Mouse (Mus musculus) limb, embryonic 12.5 days (tissue): ENCODE measurements at regions not wholly inside any gene's neighbourhood (a gene's known extent, or its start where the extent isn't known, plus 50 kb on each side); places are given as distances from the start of the nearest gene placed in this dataset.

Experiments used
- ATAC-seq: fragments of 200-750 bp; cut with Nextera tagmentation; 2 replicates; pipeline ENCODE4 v1.8.0; 2017; ENCODE audit warnings: low read depth, moderate TSS enrichment; ENCODE audit not compliant: insufficient number of reproducible peaks, insufficient read depth, low FRiP score, low TSS enrichment
- H3K27ac ChIP-seq: fragments of 300-500 bp; sonication (generic); 2 replicates; pipeline ENCODE4 v1.5.1; 2016; ENCODE audit warnings: mild to moderate bottlenecking, moderate library complexity
- H3K27me3 ChIP-seq: fragments of 300-500 bp; sonication (generic); 2 replicates; pipeline ENCODE4 v1.6.1; 2016; ENCODE audit warnings: mild to moderate bottlenecking, moderate library complexity
- H3K36me3 ChIP-seq: fragments of 300-500 bp; sonication (generic); 2 replicates; pipeline ENCODE4 v1.6.1; 2016; ENCODE audit warnings: mild to moderate bottlenecking, moderate library complexity
- H3K4me1 ChIP-seq: fragments of 300-500 bp; sonication (generic); replicated peaks from 2 replicates; pipeline ENCODE4 v1.6.1; 2016
- H3K4me2 ChIP-seq: fragments of 300-500 bp; sonication (generic); 2 replicates; pipeline ENCODE4 v1.6.1; 2016; ENCODE audit warnings: mild to moderate bottlenecking, moderate library complexity
- H3K4me3 ChIP-seq: fragments of 300-500 bp; sonication (generic); replicated peaks from 2 replicates; pipeline ENCODE4 v1.5.1; 2016; ENCODE audit warnings: mild to moderate bottlenecking
- H3K9ac ChIP-seq: fragments of 300-500 bp; sonication (generic); replicated peaks from 2 replicates; pipeline ENCODE4 v1.6.1; 2016; ENCODE audit warnings: mild to moderate bottlenecking, moderate library complexity
- H3K9me3 ChIP-seq: fragments of 300-500 bp; sonication (generic); 2 replicates; pipeline ENCODE4 v1.6.1; 2016; ENCODE audit warnings: mild to moderate bottlenecking, moderate library complexity
- WGBS: fragments of 180-500 bp; shearing (Covaris S2); methylation state at CpG from one replicate; pipeline ENCODE4 v1.1.7; 2016; 5-methylcytosine and 5-hydroxymethylcytosine counted together

DNA sequence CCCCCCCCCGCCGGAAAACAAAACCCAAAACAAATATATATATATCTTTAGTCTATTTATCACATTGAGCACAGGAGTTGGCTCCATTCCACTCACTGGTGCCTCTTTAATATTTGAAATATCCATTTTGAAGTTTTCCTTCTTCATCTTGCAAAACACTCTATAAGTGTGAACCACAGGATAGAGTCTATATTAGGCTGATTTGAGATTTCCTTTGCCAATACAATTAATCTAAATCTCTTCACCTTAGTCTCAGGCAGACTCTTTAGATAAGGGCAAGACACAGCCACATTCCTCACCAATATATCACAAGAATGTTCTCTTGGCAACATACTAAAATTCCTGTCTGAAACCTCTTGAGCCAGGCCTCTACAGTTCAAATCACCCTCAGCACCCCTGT lies 282.1 kb upstream of the Mpdz start:
- H3K4me3 ChIP-seq, result no peak overlapping the region
- 95% methylated on average over 2 of the region's 2 CpGs for WGBS
- no peaks in the 10 kb centered on the region for H3K9me3 ChIP-seq
- no peak overlapping the region for H3K9ac ChIP-seq
- no peaks in the 10 kb centered on the region for H3K27me3 ChIP-seq
- no peak overlapping the region for H3K27ac ChIP-seq
- H3K36me3 ChIP-seq, result no peaks in the 10 kb centered on the region
- ATAC-seq, result no peak
- no peak overlapping the region for H3K4me2 ChIP-seq
- peaks cover 9% of the 10 kb centered on the region; the same call in 1 of the 2 replicates for H3K4me1 ChIP-seq

DNA sequence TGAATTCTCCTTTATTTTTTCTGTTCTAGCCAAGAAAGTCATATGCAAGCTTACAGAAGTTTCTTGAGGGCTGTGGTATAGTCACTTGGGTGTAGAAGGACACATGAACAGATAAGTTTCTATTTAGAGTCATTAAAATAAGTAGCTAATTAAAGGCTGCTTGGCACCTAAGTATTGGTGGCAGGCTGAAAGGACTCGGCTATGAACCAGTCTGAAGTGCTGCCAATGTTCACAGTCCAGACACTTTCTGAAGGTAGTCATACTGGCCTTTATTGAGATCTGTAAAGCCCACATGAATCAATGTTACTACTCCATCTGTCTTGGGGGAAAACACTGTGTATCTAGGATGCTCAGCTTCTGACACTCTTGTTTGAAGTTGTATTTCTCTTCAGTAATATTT lies 269.8 kb upstream of the Mpdz start:
- Histone ChIP-seq H3K36me3 (no peaks in the 10 kb centered on the region), H3K4me1 (0 out of 2 replicates have a peak, but pooled peaks cover 2% of the 10 kb centered on the region), H3K27ac (no peak overlapping the region), H3K9ac (no peak overlapping the region), H3K4me2 (no peak overlapping the region), H3K4me3 (no peak overlapping the region), H3K27me3 (no peaks in the 10 kb centered on the region), H3K9me3 (no peaks in the 10 kb centered on the region)
- ATAC-seq, result no peak
- 59% methylated on average over 1 of the region's 1 CpGs for WGBS

DNA sequence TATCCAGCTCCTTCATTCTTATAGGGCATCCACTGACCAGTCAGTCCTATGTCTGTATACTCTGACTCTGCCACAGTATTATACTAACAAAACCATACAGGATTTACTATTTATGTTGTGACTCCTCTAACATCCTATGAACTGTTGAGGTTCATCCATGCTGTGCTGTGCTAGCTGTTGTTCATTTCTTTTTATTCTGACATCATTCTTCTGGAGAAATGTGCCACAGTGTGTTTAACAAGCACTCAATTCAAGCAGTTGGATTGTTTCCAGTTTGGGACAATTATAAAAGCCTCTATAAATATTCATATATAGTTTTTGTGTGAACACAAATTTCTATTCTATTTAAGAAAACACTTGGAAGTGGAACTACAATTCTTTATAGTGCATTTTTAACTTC lies 252.6 kb upstream of the Mpdz start:
- no peaks in the 10 kb centered on the region for H3K9me3 ChIP-seq
- ATAC-seq, result no peak
- no peaks in the 10 kb centered on the region for H3K27me3 ChIP-seq
- H3K4me3 ChIP-seq, result no peak overlapping the region
- no peak overlapping the region for H3K27ac ChIP-seq
- no peaks in the 10 kb centered on the region for H3K4me1 ChIP-seq
- no peak overlapping the region for H3K9ac ChIP-seq
- H3K4me2 ChIP-seq, result no peak overlapping the region
- no peaks in the 10 kb centered on the region for H3K36me3 ChIP-seq

DNA sequence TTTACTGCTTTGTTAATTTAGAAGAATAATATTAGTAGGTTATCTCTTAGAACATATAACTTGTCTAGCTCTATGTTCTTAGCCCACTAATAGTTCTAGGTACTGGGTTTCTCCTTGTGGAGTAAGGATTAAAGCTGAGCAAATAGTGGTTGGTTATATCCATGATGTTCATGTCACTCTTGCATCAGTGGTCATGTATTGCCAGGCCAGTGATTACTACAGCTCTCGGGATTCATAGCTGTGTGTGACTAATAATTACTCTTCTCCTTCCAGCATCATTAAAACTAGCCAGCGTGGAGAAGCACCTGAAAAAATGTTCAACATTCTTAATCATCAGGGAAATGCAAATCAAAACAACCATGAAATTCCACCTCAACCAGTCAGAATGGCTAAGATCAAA lies 234.6 kb upstream of the Mpdz start:
- no peaks in the 10 kb centered on the region for H3K4me1 ChIP-seq
- no peak overlapping the region for H3K9ac ChIP-seq
- H3K36me3 ChIP-seq, result no peaks in the 10 kb centered on the region
- H3K4me3 ChIP-seq, result no peak overlapping the region
- no peak for ATAC-seq
- H3K27me3 ChIP-seq, result no peaks in the 10 kb centered on the region
- H3K27ac ChIP-seq, result no peak overlapping the region
- no peak overlapping the region for H3K4me2 ChIP-seq
- H3K9me3 ChIP-seq, result no peaks in the 10 kb centered on the region
- WGBS, result 81% methylated on average over 2 of the region's 2 CpGs

DNA sequence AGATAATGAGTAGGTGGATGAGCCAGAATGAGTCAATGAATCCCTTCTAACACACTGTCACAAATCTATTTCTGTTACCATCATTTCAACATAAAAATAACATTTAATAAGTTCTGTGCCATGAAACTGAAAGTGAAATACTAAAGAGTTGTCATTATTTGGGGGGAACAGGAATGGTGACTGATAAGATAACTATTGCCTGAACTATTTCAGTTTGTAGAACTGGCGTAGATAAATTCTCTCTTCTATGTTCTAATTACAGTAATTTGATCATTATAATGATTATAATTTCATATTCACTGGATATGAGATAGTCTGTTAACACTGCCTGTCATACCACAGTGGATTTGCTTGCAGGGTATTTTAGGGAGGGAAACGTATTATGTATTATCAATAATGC lies 232.3 kb upstream of the Mpdz start:
- 78% methylated on average over 2 of the region's 2 CpGs for whole genome bisulfite sequencing
- H3K4me3 ChIP-seq, result no peak overlapping the region
- no peaks in the 10 kb centered on the region for H3K4me1 ChIP-seq
- ATAC-seq, result no peak
- H3K9me3 ChIP-seq, result no peaks in the 10 kb centered on the region
- H3K27ac ChIP-seq, result no peak overlapping the region
- no peak overlapping the region for H3K4me2 ChIP-seq
- H3K36me3 ChIP-seq, result no peaks in the 10 kb centered on the region
- H3K9ac ChIP-seq, result no peak overlapping the region
- H3K27me3 ChIP-seq, result no peaks in the 10 kb centered on the region

DNA sequence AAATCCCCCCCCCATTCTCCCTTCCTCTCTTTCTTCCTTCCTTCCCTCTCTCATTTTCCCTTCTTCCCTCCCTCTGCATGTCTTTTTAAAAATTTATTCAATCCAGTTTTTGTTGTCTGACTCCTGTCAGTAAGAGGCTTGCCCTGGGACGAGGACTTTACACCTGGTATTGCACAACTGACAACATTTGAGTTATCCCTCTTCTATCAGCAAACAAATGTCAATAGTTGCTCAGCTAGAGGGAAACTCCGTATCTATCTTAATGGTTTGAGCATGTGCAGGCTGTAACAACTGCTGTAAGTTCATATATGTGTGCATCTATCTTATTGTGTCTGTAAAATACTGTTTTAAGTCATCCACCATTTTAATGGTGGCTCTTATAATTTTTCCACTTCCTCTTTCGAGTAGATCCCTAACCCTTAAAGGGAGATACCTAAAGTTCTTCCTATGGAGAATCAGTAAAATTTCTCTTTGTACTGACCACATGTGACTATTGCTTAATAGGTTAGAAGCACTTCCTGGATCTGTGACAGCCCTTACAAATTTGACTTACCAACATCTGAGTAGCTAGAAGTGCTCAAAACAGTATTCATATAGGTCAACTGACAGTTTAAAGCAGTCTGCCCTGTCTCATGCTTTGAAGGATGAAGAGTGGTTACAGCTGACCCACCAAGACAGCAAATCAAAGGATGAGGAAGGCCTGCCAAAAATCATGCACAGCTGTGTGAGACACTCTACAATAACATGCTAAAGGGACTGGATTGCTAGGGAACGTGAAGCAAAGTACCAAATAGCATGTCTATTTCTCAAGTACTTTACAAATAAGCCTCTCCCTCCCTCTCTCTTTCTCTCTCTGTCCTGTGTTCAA lies 231.0 kb upstream of the Mpdz start:
- no peaks in the 10 kb centered on the region for H3K36me3 ChIP-seq
- H3K4me2 ChIP-seq, result no peak overlapping the region
- H3K4me3 ChIP-seq, result no peak overlapping the region
- peaks cover 7% of the 10 kb centered on the region; the same call in 1 of the 2 replicates for H3K4me1 ChIP-seq
- no peak overlapping the region for H3K9ac ChIP-seq
- WGBS, result 82% methylated on average over 4 of the region's 4 CpGs
- no peak for ATAC-seq
- no peaks in the 10 kb centered on the region for H3K9me3 ChIP-seq
- no peak overlapping the region for H3K27ac ChIP-seq
- no peaks in the 10 kb centered on the region for H3K27me3 ChIP-seq

DNA sequence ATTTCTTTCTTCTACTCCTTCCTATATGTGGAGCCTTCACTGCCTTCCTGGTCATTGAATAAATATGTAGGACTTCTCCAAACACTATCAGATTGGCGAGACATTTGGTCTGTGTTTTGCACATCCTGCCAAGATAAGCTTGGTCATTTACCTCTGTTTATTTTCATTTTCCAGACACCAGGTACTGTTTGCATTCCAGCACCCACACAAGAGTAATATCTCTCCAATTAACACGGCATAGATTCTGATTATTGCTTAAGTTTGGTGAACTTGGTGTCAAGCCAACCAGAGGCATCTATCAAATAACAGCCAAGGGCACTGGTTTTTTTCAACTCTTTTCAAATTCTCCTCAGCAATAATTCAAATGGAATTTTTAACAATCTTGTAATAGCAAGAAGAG lies 229.4 kb upstream of the Mpdz start:
- Histone ChIP-seq H3K4me3 (no peak overlapping the region), H3K4me1 (peaks cover 7% of the 10 kb centered on the region; the same call in 1 of the 2 replicates), H3K36me3 (no peaks in the 10 kb centered on the region), H3K9me3 (no peaks in the 10 kb centered on the region), H3K9ac (no peak overlapping the region), H3K27me3 (no peaks in the 10 kb centered on the region), H3K4me2 (no peak overlapping the region), H3K27ac (no peak overlapping the region)
- ATAC-seq, result no peak
- WGBS, result 84% methylated on average over 2 of the region's 2 CpGs

DNA sequence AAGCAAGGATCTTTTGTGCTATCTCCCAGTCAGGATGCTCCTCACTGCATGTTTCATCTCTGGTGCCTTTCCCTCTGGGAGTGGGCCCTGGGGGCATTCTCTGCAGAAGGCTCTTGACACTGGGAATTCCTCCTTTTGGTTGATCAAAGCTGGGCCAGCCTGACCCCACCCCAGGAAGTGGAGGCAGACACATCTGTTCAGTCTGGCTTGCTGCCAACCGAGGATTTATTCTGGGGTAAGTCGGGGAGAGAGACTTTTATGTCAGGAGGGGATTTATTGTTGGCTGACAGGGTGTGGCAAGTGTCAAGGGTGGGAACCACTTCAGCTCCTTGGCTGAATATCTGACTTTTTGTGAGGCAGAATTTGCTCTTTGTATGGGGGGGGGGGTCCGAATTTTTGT lies 226.6 kb upstream of the Mpdz start:
- no peak overlapping the region for H3K9ac ChIP-seq
- H3K4me3 ChIP-seq, result no peak overlapping the region
- no peaks in the 10 kb centered on the region for H3K36me3 ChIP-seq
- ATAC-seq, result no peak
- H3K4me2 ChIP-seq, result no peak overlapping the region
- H3K4me1 ChIP-seq, result peaks cover 7% of the 10 kb centered on the region; the same call in 1 of the 2 replicates
- no peaks in the 10 kb centered on the region for H3K27me3 ChIP-seq
- H3K27ac ChIP-seq, result no peak overlapping the region
- 15% methylated on average over 3 of the region's 3 CpGs for WGBS
- 0 out of 2 replicates have a peak, but pooled peaks cover 2% of the 10 kb centered on the region for H3K9me3 ChIP-seq

DNA sequence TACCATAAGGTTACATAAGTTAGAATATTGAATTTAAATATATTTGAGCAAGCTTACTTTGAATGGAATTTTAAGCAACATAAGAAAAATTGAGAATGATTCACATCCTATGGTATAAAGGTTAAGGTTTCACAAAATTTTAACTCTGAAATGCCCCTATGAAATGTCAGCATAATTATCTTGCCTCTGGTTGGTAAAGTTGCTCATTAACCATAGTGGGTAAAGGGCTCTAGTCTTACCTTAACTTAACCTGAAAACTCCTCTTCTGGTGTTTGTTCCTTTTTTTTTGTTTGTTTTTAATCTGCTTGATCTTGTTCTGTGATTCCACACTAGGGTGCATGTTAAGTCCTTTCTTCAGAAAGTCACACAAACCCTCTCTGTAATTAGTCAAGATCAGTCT lies 218.5 kb upstream of the Mpdz start:
- no peaks in the 10 kb centered on the region for H3K27me3 ChIP-seq
- H3K4me3 ChIP-seq, result no peak overlapping the region
- no peak for ATAC-seq
- no peak overlapping the region for H3K4me2 ChIP-seq
- no peak overlapping the region for H3K27ac ChIP-seq
- H3K36me3 ChIP-seq, result no peaks in the 10 kb centered on the region
- no peak overlapping the region for H3K9ac ChIP-seq
- H3K4me1 ChIP-seq, result no peaks in the 10 kb centered on the region
- H3K9me3 ChIP-seq, result peaks cover 7% of the 10 kb centered on the region; the same call in 1 of the 2 replicates

DNA sequence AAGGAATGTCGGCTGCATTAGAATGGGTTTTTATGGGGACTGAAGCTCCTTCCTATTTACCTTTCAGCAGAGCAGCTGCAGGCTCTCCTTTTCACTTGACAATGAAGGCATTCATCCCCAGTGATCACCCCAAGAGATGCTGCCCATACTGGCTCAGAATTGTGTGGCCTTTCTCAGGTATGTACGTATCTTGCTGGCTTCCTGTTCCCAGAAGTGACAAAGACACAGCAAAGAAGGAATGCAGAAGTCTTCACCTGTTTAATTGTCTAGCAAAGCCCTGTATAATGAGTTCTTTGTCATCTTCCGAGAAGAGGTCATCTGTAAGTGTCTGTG lies 185.8 kb upstream of the Mpdz start:
- Histone ChIP-seq H3K4me3 (no peak overlapping the region), H3K27ac (no peak overlapping the region), H3K9ac (no peak overlapping the region), H3K36me3 (no peaks in the 10 kb centered on the region), H3K27me3 (no peaks in the 10 kb centered on the region), H3K4me2 (no peak overlapping the region), H3K9me3 (no peaks in the 10 kb centered on the region), H3K4me1 (0 out of 2 replicates have a peak, but pooled peaks cover 5% of the 10 kb centered on the region)
- 67% methylated on average over 3 of the region's 3 CpGs for whole genome bisulfite sequencing
- ATAC-seq, result no peak

DNA sequence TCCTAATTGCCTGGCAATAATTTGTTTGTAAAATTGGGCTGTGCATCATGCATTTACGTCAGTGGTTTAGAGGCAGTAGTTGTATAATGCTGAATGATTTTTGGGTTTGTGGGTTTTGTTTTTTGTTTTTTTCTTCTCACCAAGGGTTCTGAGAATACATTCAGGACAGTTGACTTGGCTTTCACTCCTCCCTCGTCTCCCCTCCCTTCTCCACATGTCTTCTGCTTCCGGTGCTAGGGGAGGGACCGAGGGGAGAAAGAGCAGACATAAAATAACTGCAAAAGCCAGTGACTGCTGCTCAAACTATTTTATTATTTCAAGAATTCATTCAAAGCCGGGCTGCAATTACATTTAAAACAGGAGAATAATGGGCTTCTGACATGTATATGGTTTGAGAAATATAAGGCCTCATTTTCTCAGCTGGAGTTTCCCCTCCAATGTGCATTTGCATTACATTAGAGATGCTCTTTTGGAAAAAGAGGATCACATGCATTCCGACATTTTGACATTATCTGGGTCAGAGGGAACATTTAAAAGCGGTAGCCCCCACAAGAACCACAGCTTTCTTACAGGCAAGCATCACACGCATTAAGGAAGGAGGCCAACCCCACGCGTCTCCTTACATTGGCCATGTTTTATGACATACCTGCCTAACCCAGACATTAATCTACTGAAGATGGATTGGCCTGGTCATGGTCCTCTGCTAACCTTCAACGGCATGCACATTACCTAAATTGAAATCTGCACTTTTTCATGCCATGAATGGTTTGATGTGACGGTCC lies 185.3 kb upstream of the Mpdz start:
- no peak for ATAC-seq
- 52% methylated on average over 12 of the region's 12 CpGs for WGBS
- Histone ChIP-seq H3K4me1 (0 out of 2 replicates have a peak, but pooled peaks cover 5% of the 10 kb centered on the region), H3K4me2 (no peak overlapping the region), H3K9ac (no peak overlapping the region), H3K9me3 (no peaks in the 10 kb centered on the region), H3K27me3 (no peaks in the 10 kb centered on the region), H3K27ac (no peak overlapping the region), H3K36me3 (no peaks in the 10 kb centered on the region), H3K4me3 (no peak overlapping the region)
